Mouse (Mus musculus) forebrain, postnatal 0 days (tissue): ENCODE measurements around the gene Ptprh. TPM values are rescaled to one million over a fixed set of nuclear protein-coding genes. Genes with fewer than 3 reads are reported as not detected.
A peak's percentile ranks its signal among the peaks of the same experiment; 100 is the strongest.

ENCODE experiments used
- ATAC-seq: fragments of 200-750 bp; cut with Nextera tagmentation; 2 replicates; pipeline ENCODE4 v1.8.0; 2017; ENCODE audit warnings: mild to moderate bottlenecking, moderate library complexity
- DNase-seq: peaks from one replicate; pipeline ENCODE4 v3.0.0-alpha.2; 2015
- H3K27ac ChIP-seq: fragments of 300-500 bp; sonication (generic); 2 replicates; pipeline ENCODE4 v1.5.1; 2014; ENCODE audit warnings: low read depth, mild to moderate bottlenecking, antibody characterized with exemption, low read length, moderate library complexity, mixed read lengths
- H3K27me3 ChIP-seq: fragments of 300-500 bp; sonication (generic); 2 replicates; pipeline ENCODE4 v1.6.1; 2014; ENCODE audit warnings: mild to moderate bottlenecking, low read length, mixed read lengths; ENCODE audit not compliant: insufficient read depth
- H3K36me3 ChIP-seq: fragments of 300-500 bp; sonication (generic); 2 replicates; pipeline ENCODE4 v1.6.1; 2014; ENCODE audit warnings: mild to moderate bottlenecking, moderate library complexity; ENCODE audit not compliant: insufficient read depth
- H3K4me1 ChIP-seq: fragments of 300-500 bp; sonication (generic); 2 replicates; pipeline ENCODE4 v1.6.1; 2014; ENCODE audit warnings: antibody characterized with exemption; ENCODE audit not compliant: insufficient read depth
- H3K4me2 ChIP-seq: fragments of 300-500 bp; sonication (generic); 2 replicates; pipeline ENCODE4 v1.6.1; 2014; ENCODE audit warnings: low read depth, mild to moderate bottlenecking, moderate library complexity
- H3K4me3 ChIP-seq: fragments of 300-500 bp; sonication (generic); 2 replicates; pipeline ENCODE4 v1.5.1; 2014; ENCODE audit warnings: low read depth, low read length, mixed read lengths
- H3K9ac ChIP-seq: fragments of 300-500 bp; sonication (generic); 2 replicates; pipeline ENCODE4 v1.6.1; 2014; ENCODE audit warnings: mild to moderate bottlenecking
- H3K9me3 ChIP-seq: fragments of 300-500 bp; sonication (generic); 2 replicates; pipeline ENCODE4 v1.6.1; 2016; ENCODE audit warnings: low read length
- CTCF ChIP-seq: sonication (generic); IDR thresholded peaks from 2 replicates; pipeline ENCODE4 v1.5.1; 2016; ENCODE audit warnings: antibody characterized with exemption, control low read depth, low read depth
- WGBS: fragments of 180-500 bp; shearing (Covaris S2); extraction: QIAGEN DNeasy Blood & Tissue Kit; methylation state at CpG from one replicate; pipeline ENCODE4 v1.1.7; 2014; 5-methylcytosine and 5-hydroxymethylcytosine counted together
- polyA plus RNA-seq: library from polyadenylated mRNA; unstranded; fragments of >200 nt; fragmentation: Nextera tagmentation; extraction: Ambion mirVana; gene quantifications from 2 replicates; pipeline ENCODE4 v1.2.1, GENCODE M21; 2015
- total RNA-seq: library from RNA; depleted of rRNA; stranded (reverse); fragments of >200 nt; gene quantifications from 2 replicates; pipeline ENCODE4 v1.2.3, GENCODE M21; 2014; rRNA removed

Ptprh gene
- 0.54 and 2.9 TPM in 2 replicates for total RNA-seq
- polyA plus RNA-seq: 1.0 and 1.1 TPM in 2 replicates

GRCm38 (mm10) chr7:4603873-4604272, at the start of gene Ptprh:
TSS of gene Ptprh (minus strand) at chr7:4604041.
- TF ChIP-seq CTCF: no peak
- ATAC-seq: no peak
- Histone ChIP-seq H3K4me3 (no peak within 1 kb of the TSS), H3K27ac (no peak within 1 kb of the TSS), H3K27me3 (no peaks in the 10 kb centered on the region), H3K36me3 (no peaks in the 10 kb centered on the region), H3K9ac (no peak within 1 kb of the TSS), H3K4me2 (no peak within 1 kb of the TSS), H3K4me1 (no peaks in the 10 kb centered on the region), H3K9me3 (no peaks in the 10 kb centered on the region)
- no peak for DNase-seq
- WGBS: 83% methylated on average over 6 of the region's 6 CpGs

DNA sequence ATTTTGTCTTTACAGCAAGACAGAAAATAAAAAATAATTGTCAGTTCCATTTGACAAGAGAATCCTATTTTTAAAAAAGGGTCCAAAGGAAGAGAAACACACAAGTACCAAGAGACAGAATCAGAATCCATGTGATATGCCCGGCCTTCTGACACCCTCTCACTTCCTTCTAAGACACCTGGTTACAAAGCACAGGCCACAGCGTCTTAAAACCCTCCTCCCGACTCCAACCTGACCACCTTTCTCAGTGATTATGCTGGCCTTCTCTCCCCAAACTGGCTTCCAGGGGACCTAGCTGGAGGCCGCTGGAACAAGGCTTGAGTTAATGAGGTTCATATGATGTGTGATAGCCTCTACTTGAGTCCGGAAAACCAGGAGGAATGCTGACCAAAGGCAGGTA, 49.5 kb upstream of the Ptprh start:
- H3K27ac ChIP-seq: no peak overlapping the region
- no peak overlapping the region for H3K4me3 ChIP-seq
- no peaks in the 10 kb centered on the region for H3K27me3 ChIP-seq
- DNase-seq (no peak), ATAC-seq (no peak)
- 84% methylated on average over 5 of the region's 5 CpGs for WGBS
- H3K4me1 ChIP-seq: peaks cover 10% of the 10 kb centered on the region
- no peak for TF ChIP-seq CTCF
- H3K9me3 ChIP-seq: no peaks in the 10 kb centered on the region
- peaks cover 15% of the 10 kb centered on the region for H3K36me3 ChIP-seq
- no peak overlapping the region for H3K9ac ChIP-seq
- no peak overlapping the region for H3K4me2 ChIP-seq

GRCm38 (mm10) chr7:4652726-4653125, 48.9 kb upstream of the Ptprh start:
- DNase-seq (no peak), ATAC-seq (no peak)
- H3K4me2 ChIP-seq: no peak overlapping the region
- H3K4me1 ChIP-seq: peaks cover 8% of the 10 kb centered on the region
- H3K27ac ChIP-seq: no peak overlapping the region
- H3K9ac ChIP-seq: no peak overlapping the region
- no peak overlapping the region for H3K4me3 ChIP-seq
- WGBS: 96% methylated on average over 5 of the region's 5 CpGs
- H3K36me3 ChIP-seq: peaks cover 15% of the 10 kb centered on the region
- no peaks in the 10 kb centered on the region for H3K9me3 ChIP-seq
- TF ChIP-seq CTCF: no peak
- H3K27me3 ChIP-seq: no peaks in the 10 kb centered on the region

- TF ChIP-seq CTCF: no peak
- DNase-seq (peak; percentile 7), ATAC-seq (peak; percentile 51; the same call in 1 of the 2 replicates)
- H3K36me3 ChIP-seq: peaks cover 15% of the 10 kb centered on the region
- no peak overlapping the region for H3K4me2 ChIP-seq
- H3K4me3 ChIP-seq: no peak overlapping the region
- peaks cover 4% of the 10 kb centered on the region; the same call in 1 of the 2 replicates for H3K4me1 ChIP-seq
- H3K9me3 ChIP-seq: no peaks in the 10 kb centered on the region
- H3K27ac ChIP-seq: no peak overlapping the region
- no peaks in the 10 kb centered on the region for H3K27me3 ChIP-seq
- H3K9ac ChIP-seq: no peak overlapping the region
- 86% methylated on average over 8 of the region's 8 CpGs for WGBS
Observed at GRCm38 (mm10) chr7:4651581-4651980, 47.7 kb upstream of the Ptprh start.

DNA sequence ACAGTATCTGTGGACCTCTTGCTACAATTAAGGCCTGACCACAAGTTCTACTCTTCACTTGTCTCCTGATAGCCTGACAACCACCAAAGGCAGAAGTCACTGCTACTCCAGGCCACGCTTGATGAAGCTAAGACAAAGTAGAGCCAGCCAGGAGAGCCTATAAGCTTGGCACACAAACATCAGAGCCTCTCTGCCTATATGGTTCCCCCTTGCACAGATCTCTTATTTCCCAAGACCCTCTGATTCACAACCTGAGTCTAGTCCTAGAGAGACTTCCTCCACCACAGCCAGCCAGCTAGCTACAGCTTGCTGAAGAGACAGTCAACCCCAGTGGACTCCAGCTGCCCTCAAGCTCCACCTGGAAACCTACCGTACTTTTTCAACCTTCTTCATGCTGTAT, 44.2 kb upstream of the Ptprh start:
- no peak overlapping the region for H3K4me3 ChIP-seq
- H3K4me2 ChIP-seq: no peak overlapping the region
- H3K27ac ChIP-seq: no peak overlapping the region
- no peak overlapping the region for H3K9ac ChIP-seq
- no peak for ATAC-seq
- no peaks in the 10 kb centered on the region for H3K9me3 ChIP-seq
- no peaks in the 10 kb centered on the region for H3K27me3 ChIP-seq
- WGBS: 88% methylated on average over 2 of the region's 2 CpGs
- peaks cover 28% of the 10 kb centered on the region for H3K36me3 ChIP-seq
- H3K4me1 ChIP-seq: no peaks in the 10 kb centered on the region
- TF ChIP-seq CTCF: no peak
- DNase-seq: no peak

- H3K27ac ChIP-seq: no peak overlapping the region
- no peak for TF ChIP-seq CTCF
- H3K27me3 ChIP-seq: no peaks in the 10 kb centered on the region
- H3K9me3 ChIP-seq: no peaks in the 10 kb centered on the region
- no peak overlapping the region for H3K4me2 ChIP-seq
- WGBS: 82% methylated on average over 6 of the region's 6 CpGs
- no peak overlapping the region for H3K4me3 ChIP-seq
- no peaks in the 10 kb centered on the region for H3K4me1 ChIP-seq
- ATAC-seq (no peak), DNase-seq (no peak)
- H3K9ac ChIP-seq: no peak overlapping the region
- peaks cover 26% of the 10 kb centered on the region for H3K36me3 ChIP-seq
Observed at GRCm38 (mm10) chr7:4647291-4647690, 43.5 kb upstream of the Ptprh start.

GRCm38 (mm10) chr7:4646806-4647205, 43.0 kb upstream of the Ptprh start:
- H3K27me3 ChIP-seq: no peaks in the 10 kb centered on the region
- peaks cover 29% of the 10 kb centered on the region for H3K36me3 ChIP-seq
- DNase-seq (no peak), ATAC-seq (no peak)
- H3K9ac ChIP-seq: no peak overlapping the region
- no peaks in the 10 kb centered on the region for H3K9me3 ChIP-seq
- TF ChIP-seq CTCF: no peak
- H3K4me1 ChIP-seq: no peaks in the 10 kb centered on the region
- no peak overlapping the region for H3K27ac ChIP-seq
- H3K4me2 ChIP-seq: no peak overlapping the region
- 91% methylated on average over 3 of the region's 3 CpGs for WGBS
- no peak overlapping the region for H3K4me3 ChIP-seq
